Mouse (Mus musculus) ES-E14 (cell line): ENCODE data around the gene Smarcc1. TPM values are rescaled to one million over a fixed set of nuclear protein-coding genes. Genes with fewer than 3 reads are reported as not detected.

ENCODE experiments used
- DNase-seq: peaks from one replicate; pipeline ENCODE4 v3.0.0-alpha.2; 2013; ENCODE audit warnings: low read depth, low spot score
- H3K27ac ChIP-seq: 2 replicates; pipeline ENCODE4 v1.5.1; 2012; ENCODE audit warnings: low read depth, mild to moderate bottlenecking, low read length, moderate library complexity, mixed read lengths; ENCODE audit not compliant: poor library complexity, insufficient read depth, severe bottlenecking
- H3K36me3 ChIP-seq: 2 replicates; pipeline ENCODE4 v1.6.1; 2012; ENCODE audit warnings: mild to moderate bottlenecking, low read length, moderate library complexity, mixed read lengths; ENCODE audit not compliant: control insufficient read depth, poor library complexity, insufficient read depth, severe bottlenecking
- H3K4me1 ChIP-seq, 2 experiments: fragments of 150-350 bp in 1 of 2; sonication (generic) in 1 of 2; 2 replicates each; pipeline ENCODE4 v1.6.1; 2012; ENCODE audit warnings: low read length in 2 of 2, mild to moderate bottlenecking in 1 of 2, mixed read lengths in 1 of 2; ENCODE audit not compliant: control insufficient read depth in 2 of 2, insufficient read depth in 2 of 2, poor library complexity in 1 of 2
- H3K4me3 ChIP-seq, 2 experiments: fragments of 150-350 bp in 1 of 2; sonication (generic) in 1 of 2; 2 replicates each; pipeline ENCODE4 v1.5.1; 2012; ENCODE audit warnings: low read length in 2 of 2, low read depth in 1 of 2, mild to moderate bottlenecking in 1 of 2, mixed read lengths in 1 of 2; ENCODE audit not compliant: insufficient read depth in 1 of 2, poor library complexity in 1 of 2, severe bottlenecking in 1 of 2
- H3K9ac ChIP-seq: 2 replicates; pipeline ENCODE4 v1.6.1; 2012; ENCODE audit warnings: low read depth, mild to moderate bottlenecking, low read length, mixed read lengths; ENCODE audit not compliant: poor library complexity, insufficient read depth, severe bottlenecking
- H3K9me3 ChIP-seq: fragments of 150-350 bp; sonication (generic); 2 replicates; pipeline ENCODE4 v1.6.1; 2012; ENCODE audit warnings: low read depth, mild to moderate bottlenecking, low read length; ENCODE audit not compliant: control insufficient read depth, insufficient read depth
- CHD2 ChIP-seq: IDR thresholded peaks from 2 replicates; pipeline ENCODE4 v1.6.1; 2014; ENCODE audit warnings: mild to moderate bottlenecking, low read depth, low read length, inconsistent platforms
- HCFC1 ChIP-seq: IDR thresholded peaks from 2 replicates; pipeline ENCODE4 v1.6.1; 2012; ENCODE audit warnings: low read length, inconsistent platforms, borderline replicate concordance; ENCODE audit not compliant: insufficient read depth
- MAFK ChIP-seq: IDR thresholded peaks from 2 replicates; pipeline ENCODE4 v1.6.1; 2014; ENCODE audit warnings: mild to moderate bottlenecking, low read depth, low read length, inconsistent platforms; ENCODE audit not compliant: insufficient read depth
- ZC3H11A ChIP-seq: IDR thresholded peaks from 2 replicates; pipeline ENCODE4 v1.6.1; 2012; ENCODE audit warnings: low read depth, mild to moderate bottlenecking, inconsistent platforms, low read length, borderline replicate concordance
- ZNF384 ChIP-seq: IDR thresholded peaks from 2 replicates; pipeline ENCODE4 v1.6.1; 2012; ENCODE audit warnings: low read depth, low read length, inconsistent platforms
- in situ Hi-C, 2 experiments: fragments of 600-800 bp; cut with MboI; formaldehyde crosslinking; loops; one replicate each; pipeline ENCODE4 v1.15.1; 2025; ENCODE audit warnings: low sequenced_read_pairs in 2 of 2, inconsistent platforms in 1 of 2; ENCODE audit not compliant: unreplicated experiment in 2 of 2
- total RNA-seq: library from RNA; depleted of rRNA; stranded (reverse); fragments of 300-350 nt; gene quantifications from 2 replicates; pipeline ENCODE4 v1.2.3, GENCODE M21; 2012

The Smarcc1 gene
- total RNA-seq, 1 experiment = 64.3 TPM

DNA sequence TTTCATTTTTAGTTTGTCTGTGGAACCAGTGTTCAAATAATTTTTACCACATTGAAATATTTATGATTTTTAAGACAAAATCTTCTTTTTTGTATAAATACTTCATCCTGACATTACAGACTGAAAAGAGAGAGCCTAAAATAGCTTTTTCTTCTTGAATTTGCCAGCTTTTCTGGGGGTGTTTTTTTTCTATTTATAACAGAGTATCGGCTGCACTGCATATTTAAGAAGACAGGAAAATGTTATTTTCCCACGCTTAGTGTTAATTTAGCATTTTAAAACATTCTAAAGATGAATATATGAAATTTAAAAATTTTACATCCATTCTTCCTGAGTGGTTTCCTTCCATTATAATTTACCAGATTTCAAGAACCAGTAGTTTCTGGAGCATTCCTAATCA is 88.9 kb downstream of the Smarcc1 start:
- H3K9me3 ChIP-seq = no peaks in the 10 kb centered on the region
- DNase-seq = no peak
- no peak overlapping the region for H3K27ac ChIP-seq
- no peak for TF ChIP-seq HCFC1
- no peak for TF ChIP-seq CHD2
- TF ChIP-seq ZNF384 = no peak
- peaks cover 0 to 10% of the 10 kb centered on the region in 2 experiments; a peak in 2 of 4 replicates for H3K4me1 ChIP-seq
- peaks cover 18% of the 10 kb centered on the region for H3K36me3 ChIP-seq
- no peak overlapping the region for H3K4me3 ChIP-seq
- no peak overlapping the region for H3K9ac ChIP-seq
- in situ Hi-C loops = no loop called here

DNA sequence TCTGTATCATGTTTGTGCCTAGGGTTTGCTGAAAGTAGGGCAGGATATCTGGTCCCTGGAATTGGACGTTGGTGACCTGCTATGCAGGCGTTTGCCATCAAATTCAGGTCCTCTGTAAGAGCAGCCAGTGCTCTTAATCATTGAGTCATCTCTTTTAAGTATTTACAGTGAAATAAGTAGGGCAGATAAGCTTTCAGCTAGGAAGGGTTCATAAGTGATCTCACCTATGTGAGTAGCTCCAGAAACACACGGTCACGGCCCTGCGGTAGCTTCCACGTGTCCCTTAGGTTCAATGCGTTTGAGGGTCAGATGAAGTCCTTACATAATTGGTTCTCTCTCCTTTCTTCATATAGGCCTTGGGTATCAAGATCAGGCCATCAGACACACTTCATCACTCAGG is 90.8 kb downstream of the Smarcc1 start:
- peaks cover 13% of the 10 kb centered on the region for H3K36me3 ChIP-seq
- no peaks in the 10 kb centered on the region for H3K9me3 ChIP-seq
- DNase-seq = no peak
- in situ Hi-C loops = no loop called here
- TF ChIP-seq ZNF384 = no peak
- no peak overlapping the region for H3K27ac ChIP-seq
- H3K4me3 ChIP-seq = no peak overlapping the region
- H3K9ac ChIP-seq = no peak overlapping the region
- peaks cover 0 to 10% of the 10 kb centered on the region in 2 experiments; a peak in 2 of 4 replicates for H3K4me1 ChIP-seq

DNA sequence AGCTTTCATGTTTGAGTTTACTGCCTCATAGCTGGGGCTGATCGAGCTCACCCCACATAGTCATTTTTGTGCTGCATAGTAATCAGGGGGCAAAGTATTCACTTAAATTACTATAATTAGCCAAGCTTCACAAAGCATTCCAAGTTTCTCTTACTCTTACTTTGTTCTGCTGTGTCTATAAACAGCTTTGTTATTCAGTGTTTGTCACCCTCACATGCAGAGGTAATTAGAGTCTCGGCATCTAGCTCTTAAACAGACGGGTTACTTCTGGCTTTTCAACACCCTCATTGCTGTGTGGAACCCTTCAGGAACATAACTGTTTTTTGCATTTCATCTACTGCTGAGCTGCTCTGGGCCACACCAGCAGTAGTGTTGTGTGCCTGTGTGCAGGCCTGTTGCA is 91.5 kb downstream of the Smarcc1 start:
- Histone ChIP-seq H3K9ac (no peak overlapping the region), H3K9me3 (no peaks in the 10 kb centered on the region), H3K27ac (no peak overlapping the region), H3K4me1 (peaks cover 0 to 10% of the 10 kb centered on the region in 2 experiments; a peak in 2 of 4 replicates), H3K4me3 (no peak overlapping the region), H3K36me3 (peaks cover 13% of the 10 kb centered on the region)
- TF ChIP-seq ZNF384 (no peak), CHD2 (no peak), ZC3H11A (no peak), HCFC1 (no peak), MAFK (no peak)
- in situ Hi-C loops = no loop called here
- DNase-seq = no peak

DNA sequence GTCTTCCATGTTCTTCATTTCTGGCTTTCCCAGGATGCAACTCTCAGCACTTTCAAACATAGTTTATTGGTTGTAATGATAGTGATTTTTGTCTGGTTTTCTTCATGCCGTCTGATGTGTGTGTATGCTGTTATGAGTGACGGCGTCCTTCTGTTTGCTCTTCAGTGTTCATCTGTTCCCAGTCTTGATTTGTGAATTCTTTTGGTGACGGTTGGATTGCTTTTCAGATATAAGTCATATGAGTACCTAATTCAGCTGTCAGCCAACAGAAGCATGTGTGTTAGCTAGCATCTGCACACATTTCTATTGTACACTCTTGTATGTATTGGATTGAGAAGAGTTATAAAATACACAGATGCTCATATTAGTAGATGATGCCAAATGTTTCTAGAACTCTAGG is 106.8 kb downstream of the Smarcc1 start:
- no peak overlapping the region for H3K27ac ChIP-seq
- in situ Hi-C loops = no loop called here
- no peak overlapping the region for H3K4me3 ChIP-seq
- no peak for DNase-seq
- H3K4me1 ChIP-seq = peaks cover 0 to 7% of the 10 kb centered on the region in 2 experiments; a peak in 1 of 4 replicates
- TF ChIP-seq ZC3H11A = no peak
- no peak for TF ChIP-seq HCFC1
- TF ChIP-seq CHD2 = no peak
- TF ChIP-seq ZNF384 = no peak
- no peak for TF ChIP-seq MAFK
- H3K36me3 ChIP-seq = peaks cover 20% of the 10 kb centered on the region
- H3K9ac ChIP-seq = no peak overlapping the region
- no peaks in the 10 kb centered on the region for H3K9me3 ChIP-seq

DNA sequence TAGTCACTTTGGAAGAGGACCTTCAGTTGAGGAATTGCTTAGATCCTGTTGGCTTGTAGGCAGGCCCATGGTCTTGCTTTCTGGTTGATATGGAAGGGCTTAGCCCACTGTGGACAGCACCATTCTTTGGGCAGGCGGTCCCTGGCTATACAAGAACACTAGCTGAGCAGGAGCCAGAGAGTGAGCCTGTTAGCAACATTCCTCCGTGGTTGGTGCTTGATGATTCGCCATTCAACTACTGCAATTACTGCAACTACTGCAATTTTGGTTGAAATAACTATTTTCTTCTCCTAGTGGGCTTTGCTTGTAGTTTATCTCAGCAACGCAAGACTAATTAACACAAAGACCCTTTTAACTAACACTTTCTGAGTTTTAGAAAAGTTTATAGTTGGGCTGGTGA is 108.7 kb downstream of the Smarcc1 start:
- peaks cover 20% of the 10 kb centered on the region for H3K36me3 ChIP-seq
- H3K9me3 ChIP-seq = no peaks in the 10 kb centered on the region
- no peak overlapping the region for H3K4me3 ChIP-seq
- no peak overlapping the region; the same call in 1 of the 2 replicates for H3K27ac ChIP-seq
- H3K9ac ChIP-seq = no peak overlapping the region
- in situ Hi-C loops = no loop called here
- H3K4me1 ChIP-seq = peaks cover 2 to 13% of the 10 kb centered on the region in 2 experiments; a peak in 3 of 4 replicates
- TF ChIP-seq MAFK (no peak), CHD2 (no peak), ZC3H11A (no peak), HCFC1 (no peak), ZNF384 (no peak)
- DNase-seq = no peak
